Mouse (Mus musculus) small intestine, adult 2 months (tissue): ENCODE measurements at regions not wholly inside any gene's neighbourhood (a gene's known extent, or its start where the extent isn't known, plus 50 kb on each side); places are given as distances from the start of the nearest gene placed in this dataset.

ENCODE experiments used
- CTCF ChIP-seq: fragments of 200-500 bp; IDR thresholded peaks from 2 replicates; pipeline ENCODE4 v1.5.1; 2012; ENCODE audit warnings: low read depth, mild to moderate bottlenecking, control low read depth, inconsistent platforms, low read length, moderate library complexity, mixed read lengths; ENCODE audit not compliant: insufficient replicate concordance, insufficient read length; ENCODE audit errors: extremely low read depth
- POLR2A ChIP-seq: fragments of 200-500 bp; IDR thresholded peaks from 2 replicates; pipeline ENCODE4 v1.6.1; 2012; ENCODE audit warnings: low read depth, mild to moderate bottlenecking, control low read depth, inconsistent platforms, low read length, moderate library complexity

- TF ChIP-seq CTCF (no peak), POLR2A (no peak)
These were observed 55.9 kb downstream of the Hoxa1 start for GRCm38 (mm10) chr6:52102179-52102578.
